Mouse (Mus musculus): ENCODE measurements around the gene Rab8b.
"Not testable (repeated sequence)": the region's sequence is repeated elsewhere in the genome, so short reads cannot be mapped to it uniquely, and the experiment has no call there.

Rab8b gene

DNA sequence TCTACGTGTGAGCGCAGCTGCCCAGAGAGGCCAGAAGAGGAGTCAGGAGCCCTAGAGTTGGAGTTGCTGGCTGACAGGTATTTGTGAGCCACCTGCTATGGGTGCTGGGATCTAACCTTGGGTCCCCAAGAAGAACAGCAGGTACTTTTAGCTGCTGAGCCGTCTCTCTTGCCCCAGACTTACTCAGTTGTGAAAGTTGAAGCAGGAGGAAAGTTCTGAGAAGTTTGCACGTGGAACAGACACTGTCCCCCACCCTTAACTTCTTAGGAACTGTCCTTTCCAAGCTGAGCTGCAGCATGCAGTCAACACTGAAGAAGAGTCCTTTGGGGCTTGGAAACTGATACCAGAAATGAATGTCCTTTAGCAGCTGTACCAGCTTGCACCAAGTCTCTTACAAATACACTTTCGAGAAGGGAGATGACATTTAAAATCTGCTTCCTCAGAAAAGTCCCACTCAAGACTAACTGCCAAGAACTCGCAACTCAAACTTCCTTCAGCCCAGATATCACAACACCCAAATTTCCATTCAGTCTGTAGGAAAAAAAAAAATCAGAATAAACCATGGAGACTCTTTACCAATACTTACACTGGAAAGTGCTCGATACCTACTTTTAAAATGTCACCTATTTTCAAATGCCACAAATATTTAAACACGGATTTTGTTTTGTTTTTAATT, 2.1 kb downstream of the Rab8b start:
- DNase-seq, result no peak

DNA sequence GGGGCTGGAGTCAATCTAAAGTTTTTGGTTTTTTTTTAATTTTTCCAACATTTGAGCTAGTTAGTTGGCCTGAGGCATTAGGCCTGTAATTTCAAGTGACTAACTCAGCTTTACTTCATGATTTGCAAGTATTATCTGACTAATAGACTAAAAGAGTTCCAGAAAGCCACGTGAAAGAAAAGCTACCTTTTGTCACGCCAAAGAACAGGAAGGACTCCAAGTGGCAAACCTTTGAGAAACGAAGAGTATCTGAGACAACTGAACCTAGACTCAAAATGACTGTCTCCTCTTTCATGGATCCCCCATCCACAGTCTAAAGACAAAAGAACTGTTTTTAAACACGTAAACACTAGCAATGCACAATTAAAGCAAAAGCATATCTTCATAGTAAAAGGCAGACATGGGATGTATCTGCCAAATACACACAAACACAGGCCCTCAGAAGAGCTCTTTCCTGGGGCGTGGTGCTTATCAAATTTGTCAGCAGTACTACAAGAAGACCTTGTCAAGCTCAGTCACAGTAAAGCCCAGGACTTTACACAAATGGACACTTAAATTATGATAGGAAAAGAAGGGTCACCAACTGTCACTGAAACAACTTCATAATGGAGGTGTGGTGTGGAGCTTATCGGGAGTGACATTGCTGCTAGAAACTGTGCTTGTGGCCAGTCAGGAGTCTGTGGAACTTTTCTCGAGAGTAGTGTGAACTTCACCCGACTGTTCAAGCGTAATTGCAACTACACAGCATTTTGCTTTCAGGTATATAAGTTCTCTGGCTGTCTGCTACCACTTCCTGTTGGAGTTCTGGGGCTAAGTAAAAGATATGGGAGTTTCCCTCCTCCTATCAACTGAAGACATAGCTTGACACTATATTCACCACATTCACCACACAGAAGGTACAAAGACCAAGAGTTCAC, 3.4 kb downstream of the Rab8b start:
- no peak for DNase-seq

DNA sequence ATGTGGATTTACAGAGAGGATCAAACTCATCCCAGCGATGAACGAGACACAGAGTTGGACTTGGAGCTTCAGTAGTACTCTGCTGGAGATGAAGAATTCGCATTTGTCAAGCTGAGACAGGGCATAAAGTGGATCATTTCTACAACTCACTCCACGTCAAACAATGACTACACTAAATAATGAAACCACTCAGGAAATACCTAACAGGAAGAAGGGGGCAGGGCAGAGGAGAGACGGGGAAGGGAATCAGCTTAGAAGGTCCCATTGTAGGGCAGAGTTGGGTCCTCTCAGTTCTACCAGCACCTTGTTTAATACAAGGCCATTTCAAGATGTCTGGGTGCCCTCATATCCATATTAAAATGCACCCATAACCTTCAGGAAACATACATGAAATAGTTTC, 4.1 kb downstream of the Rab8b start:
- DNase-seq, result no peak

DNA sequence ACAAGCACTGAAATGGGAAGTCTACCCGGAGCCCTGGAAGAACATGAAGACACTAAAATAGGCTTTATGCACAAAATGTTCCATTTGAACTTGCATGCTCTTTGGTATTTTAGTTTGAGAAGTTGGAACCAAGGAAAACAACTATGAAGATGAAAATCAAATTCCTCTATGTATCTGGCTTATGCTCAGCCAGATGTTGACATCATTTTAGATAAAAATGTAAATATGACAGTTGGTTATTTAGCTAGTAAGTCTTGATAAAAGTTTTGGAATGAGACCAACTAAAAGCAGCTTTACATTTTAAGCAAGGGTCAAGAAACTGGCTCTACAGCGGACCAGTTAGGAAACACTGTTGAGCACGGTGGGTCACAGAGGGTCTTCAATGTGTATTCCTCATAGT, 4.9 kb downstream of the Rab8b start:
- no peak for DNase-seq

DNA sequence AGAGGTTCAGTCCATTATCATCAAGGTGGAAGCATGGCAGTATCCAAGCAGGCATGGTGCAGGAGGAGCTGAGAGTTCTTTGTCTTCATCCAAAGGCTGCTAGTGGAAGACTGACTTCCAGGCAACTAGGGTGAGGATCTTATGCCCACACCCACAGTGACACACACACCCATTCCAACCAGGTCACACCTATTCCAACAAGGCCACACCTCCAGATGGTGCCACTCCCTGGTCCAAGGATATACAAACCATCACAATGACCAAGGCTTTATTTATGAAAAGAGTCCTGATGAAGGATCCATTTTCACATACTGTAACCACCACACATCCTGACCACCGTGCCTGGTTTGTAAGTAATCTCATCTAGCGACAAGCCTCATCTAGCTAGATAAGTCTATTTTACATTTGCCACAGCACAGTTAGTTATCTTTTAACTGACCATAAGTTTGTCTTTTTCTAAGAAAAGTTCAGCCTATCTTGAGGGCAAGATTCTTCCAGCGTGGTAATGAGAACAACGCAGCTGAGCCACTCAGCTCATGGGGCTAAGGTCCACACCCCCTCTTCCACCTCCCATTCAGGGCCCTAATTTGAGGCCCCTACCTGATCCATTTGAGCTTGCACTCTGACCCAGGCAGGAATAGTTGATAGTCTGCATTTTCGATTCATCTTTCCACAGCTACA, 6.1 kb downstream of the Rab8b start:
- not testable (repeated sequence) for DNase-seq

DNA sequence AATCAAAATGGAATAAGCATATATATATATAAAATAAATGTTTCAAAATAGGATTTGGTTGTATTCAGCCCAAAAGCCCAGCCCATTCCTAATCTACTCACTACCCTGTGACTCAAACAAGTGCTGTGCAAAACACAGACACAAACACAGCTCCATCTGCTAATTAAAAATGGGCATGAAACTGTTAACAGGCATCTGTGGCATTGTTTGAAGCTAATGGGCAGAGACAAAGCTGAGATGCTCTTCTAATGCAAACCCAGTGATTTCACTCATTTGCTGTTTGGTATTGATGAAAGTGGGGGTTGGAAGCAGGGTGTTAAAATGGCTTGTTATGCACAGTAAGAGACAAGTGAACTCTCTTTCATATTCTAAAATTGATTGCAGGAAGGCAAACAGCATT, 7.2 kb downstream of the Rab8b start:
- DNase-seq, result no peak

DNA sequence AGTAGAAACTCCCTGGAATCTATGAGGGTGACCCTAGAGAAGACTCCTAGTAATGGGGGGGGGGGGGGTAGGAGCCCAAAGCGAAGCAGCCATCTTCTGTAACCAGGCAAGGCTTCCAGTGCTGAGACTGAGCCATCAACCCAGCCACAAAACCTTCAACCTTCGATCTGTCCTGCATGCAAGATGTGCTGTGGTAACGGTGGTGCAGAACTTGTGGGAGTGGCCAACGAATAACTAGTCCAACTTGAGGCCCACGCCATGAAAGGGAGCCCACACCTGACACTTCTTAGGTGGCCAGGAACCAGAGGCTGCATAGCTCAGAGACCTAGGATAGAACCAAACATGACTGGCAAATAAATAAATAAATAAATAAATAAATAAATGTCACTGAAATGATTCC, 8.8 kb downstream of the Rab8b start:
- DNase-seq, result no peak

DNA sequence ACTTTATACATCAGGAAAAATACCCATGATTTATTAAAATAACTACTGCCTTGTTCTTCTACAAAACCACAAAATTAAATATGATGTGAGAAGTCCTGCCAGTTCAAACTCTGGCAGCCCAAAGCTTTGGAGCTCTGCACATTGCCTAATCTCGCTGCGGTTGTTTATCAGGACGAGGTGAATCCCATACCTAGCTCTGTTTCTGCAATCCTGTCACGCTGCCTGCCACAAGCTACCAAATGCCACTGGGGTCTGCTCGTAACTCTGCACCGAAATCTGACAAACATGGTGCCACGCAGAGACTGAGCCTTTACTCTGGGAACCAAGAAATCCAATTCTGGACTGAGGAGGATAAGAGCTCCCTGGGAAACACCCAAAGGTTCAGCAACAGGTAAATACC, 9.6 kb downstream of the Rab8b start:
- DNase-seq, result no peak

DNA sequence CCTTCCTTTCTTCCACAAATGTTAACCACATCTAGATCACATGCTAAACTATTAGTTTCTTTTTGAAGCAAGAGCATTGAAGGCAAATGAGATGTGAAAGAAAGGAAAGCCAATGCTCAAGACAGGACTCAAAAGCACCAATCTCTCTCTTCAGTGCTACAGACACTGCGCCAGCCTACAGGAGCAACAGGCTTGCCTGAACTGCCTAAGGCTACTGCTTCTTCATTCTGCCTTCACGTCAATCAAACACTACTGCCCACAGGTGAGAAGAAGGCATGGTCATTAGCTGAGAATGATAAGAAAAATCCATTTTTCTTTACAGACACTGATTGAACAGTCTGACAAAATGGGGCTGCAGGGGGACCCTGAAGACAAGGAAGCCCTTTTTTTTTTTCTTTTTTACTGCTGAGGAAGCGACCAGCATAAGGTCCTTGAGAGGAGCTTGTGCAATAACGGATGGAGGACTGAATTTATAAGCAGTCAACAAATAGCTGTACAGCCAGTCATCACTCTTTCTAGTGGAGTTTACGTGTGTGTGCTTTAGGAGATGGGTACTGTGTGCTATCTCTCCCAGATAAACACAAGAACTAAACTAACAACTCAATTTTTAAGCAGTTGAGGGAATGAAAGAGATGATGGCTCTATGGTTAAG, 11.6 kb downstream of the Rab8b start:
- no peak for DNase-seq

DNA sequence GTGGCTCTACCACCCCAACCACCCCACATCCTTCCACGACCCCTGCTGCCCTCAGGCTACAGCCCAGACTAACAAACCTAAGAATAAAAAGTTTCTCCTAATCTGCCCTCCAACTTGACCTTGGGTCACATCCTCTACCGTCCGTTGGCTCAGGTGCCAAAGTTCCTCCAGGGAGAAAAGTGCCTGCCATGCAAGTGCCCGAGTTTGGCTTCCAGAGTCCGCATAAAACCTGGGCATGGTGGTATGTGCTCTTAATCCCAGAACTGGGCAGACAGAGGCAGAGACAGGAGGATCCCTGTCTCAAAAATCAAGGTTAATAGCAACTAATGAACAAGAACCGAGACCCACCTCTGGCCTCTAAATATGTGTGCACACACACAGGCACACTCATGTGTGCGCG, 12.4 kb downstream of the Rab8b start:
- no peak for DNase-seq

DNA sequence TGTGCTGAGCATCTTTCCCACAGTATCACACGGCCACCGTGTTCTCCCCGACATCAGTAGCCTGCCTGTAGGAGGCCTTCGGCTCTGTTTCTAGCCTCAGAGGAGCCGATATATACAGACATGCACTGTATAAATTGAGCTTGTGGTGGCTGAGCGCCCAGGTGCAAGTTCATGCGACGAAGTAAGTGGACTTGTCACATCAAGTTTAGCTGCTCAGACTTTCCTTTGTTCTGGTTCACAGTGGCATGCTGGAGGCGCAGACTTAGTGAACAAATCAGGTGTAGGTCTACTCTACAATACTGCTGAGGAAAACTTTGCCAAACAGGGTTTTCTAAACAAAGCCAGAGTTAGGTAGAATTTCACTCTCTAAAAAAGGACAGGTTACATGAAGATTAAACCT, 13.5 kb downstream of the Rab8b start:
- no peak for DNase-seq

DNA sequence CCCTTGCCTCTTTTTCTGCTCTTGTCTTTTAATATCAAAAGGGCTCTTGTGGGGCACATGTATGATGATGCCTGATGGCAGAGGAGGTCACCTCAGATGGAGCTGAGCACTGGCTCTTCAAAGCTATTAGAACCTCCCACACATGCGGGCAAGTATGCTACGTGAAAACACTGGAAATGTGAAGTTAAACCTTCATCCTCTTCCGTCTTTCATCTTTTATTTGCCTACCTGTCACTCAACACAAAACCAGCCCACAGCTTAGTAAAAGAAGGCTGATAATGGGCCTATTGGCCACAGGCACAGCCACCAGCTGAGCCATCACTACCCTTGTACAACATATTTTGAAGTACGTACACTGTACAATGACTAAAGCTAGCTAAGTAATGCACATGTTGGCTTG, 20.0 kb downstream of the Rab8b start:
- DNase-seq, result no peak

DNA sequence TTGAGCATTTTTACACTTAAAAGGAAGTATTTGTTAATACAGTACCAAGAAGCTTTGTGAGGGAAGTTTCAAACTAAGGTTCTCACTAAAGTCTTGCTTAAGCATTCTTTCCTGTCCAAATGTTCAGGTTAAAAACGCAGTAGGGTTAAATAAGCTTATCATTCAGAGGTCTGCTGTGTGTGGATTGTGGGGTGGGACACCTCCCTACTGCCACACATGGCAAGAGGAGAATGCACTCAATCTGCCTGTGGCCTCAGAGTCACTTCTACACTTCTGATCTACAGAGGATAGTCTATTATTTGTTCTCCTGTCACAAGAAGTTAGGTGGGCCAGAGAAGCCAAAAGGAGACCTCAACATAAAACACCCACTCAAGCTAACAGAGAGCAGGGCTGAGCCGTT, 20.4 kb downstream of the Rab8b start:
- no peak for DNase-seq

DNA sequence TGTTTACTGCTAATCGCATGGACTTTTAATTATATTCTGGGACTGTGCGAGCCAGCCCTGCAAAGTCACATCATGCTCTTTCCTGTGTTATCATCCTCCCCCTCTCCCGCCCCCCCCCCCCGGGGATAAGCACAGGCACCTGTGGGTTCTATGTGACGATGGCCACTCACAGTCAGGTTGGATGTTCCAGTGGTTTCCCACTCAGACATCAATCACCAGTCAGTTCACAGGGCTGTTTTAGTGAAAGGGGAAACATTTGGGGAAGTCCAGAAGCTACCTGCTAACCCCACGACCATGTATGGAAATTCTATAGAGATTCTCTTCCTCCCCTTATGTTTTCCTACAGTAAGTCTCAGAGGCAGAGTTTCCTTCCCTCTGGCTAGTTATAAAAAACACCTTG, 21.6 kb downstream of the Rab8b start:
- DNase-seq, result no peak

DNA sequence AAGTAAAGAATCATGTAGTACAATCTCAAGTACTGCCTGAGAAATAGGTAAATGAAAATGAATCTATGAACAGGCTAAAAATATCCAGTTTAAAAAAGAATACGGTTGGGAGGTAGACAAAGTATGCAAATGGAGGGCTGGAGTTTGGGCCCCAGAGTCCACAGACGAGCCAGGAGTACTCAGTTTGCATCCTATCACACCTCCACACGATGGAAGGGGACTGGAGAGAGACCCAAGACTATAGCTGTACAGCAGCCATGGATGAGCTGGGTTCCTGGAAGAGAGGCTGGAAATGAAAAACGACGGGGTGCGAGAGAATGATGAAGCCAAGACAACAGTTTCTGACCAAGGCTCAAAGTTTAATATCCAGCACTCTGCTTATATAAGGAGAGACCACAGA, 22.5 kb downstream of the Rab8b start:
- DNase-seq, result no peak

DNA sequence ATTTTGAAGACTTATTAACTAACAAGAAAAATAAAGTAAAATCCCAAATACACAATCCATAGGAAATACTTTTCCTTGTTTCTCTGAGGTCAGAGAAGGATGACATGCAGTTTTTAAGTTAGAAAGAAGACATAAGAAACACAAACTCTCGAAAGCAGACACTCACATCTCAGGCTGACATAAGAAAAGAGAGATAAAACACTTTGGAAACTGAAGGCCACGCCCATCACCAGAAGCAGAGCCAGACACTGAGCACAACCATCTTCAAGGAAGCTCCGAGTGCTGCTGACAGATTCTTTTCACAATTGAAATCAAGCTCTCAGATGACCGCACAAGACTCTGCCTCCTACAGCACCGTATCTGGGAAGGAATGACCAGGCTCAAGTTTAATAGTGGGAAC, 23.5 kb downstream of the Rab8b start:
- no peak for DNase-seq

DNA sequence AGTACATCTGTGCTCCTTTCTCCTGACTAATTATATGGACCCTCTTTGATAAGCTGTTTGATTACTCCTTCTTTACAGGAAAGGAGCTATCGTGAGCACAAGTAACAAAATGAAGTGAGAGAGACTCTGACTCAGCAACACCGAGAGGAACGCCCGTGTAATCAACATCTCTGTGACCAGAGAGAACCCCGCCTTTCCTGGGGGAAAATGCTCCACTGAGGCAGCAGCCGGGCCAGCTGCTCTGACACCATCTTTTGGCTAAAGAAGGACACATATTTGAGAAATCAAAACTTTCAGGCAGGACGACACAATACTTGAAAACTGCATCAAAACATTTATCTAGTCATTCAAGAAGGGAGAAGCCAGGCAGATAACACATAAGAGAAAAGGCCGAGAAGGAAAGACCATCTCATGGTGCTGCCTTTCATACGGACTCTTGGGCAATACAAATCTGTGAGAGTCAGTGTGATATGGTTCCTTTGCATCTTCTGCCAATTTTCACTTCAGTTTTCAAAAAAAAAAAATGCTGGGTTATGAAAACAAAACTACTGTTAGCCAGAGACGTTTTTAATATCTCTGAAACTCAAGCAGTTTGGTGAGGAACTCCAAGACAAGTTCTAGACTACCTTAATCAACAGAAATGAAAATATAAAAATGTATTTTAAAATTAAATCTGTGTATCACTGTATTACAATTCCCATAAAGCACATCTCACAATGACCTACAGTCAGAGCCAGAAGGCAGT, 24.3 kb downstream of the Rab8b start:
- no peak for DNase-seq

DNA sequence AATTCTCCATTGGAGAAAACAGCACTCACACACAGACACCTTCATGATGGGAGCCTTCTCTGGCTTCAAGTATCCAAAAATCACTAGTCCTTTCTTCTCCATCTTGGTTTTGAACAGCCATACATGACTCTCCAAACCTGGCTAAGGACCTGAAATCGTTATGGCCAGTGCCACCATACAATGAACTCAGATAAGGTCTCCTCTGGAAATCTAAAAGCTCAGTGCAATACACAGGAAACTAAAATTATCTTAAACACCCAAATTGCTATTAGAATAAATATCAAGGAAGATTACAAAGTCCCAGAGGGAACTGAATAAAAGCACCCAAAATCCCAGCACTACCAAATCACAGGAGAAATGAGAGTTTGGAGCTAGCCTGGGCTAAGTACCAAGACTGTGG, 25.1 kb downstream of the Rab8b start:
- no peak for DNase-seq

DNA sequence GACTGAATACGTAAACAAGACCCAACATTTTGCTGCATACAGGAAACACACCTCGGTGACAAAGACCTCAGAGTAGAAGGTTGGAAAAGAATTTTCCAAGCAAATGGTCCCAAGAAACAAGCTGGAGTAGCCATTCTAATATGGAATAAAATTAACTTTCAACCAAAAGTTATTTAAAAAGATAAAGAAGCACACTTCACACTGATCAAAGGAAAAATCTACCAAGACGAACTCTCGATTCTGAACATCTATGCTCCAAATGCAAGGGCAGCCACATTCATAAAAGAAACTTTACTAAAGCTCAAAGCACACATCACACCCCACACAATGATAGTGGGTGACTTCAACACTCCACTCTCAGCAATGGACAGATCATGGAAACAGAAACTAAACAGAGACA, 27.0 kb downstream of the Rab8b start:
- DNase-seq, result not testable (repeated sequence)

DNA sequence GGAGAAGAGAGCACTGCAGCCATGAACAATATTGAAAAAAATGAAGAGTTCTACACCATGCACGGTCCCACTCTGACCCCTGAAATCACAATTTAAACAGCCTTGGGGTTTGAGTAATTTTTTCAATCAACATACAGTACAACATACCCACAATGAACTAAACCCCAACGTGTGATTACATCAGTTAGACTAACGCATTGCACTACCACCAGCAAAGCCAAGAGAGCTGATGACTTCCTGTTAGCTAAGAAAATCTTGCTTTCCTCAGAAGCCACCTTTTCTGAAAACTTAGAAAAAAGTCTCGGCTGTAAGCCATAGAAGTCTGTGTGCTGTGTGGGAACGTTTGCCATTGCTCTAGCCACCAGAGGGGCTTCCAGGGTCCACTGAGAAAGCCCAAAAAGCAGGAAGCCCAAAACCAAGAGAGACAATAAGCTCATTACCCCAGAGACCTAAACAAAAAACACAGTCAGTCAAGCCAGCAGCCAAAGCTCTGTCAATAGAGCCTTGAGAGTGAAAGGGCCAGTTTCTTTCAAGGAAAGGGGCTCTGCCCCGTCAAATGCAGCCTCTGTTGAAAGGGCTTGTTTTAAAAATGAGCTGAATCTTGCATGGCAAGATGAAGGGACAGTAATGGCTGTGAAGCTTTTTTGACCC, 31.4 kb downstream of the Rab8b start:
- no peak for DNase-seq

DNA sequence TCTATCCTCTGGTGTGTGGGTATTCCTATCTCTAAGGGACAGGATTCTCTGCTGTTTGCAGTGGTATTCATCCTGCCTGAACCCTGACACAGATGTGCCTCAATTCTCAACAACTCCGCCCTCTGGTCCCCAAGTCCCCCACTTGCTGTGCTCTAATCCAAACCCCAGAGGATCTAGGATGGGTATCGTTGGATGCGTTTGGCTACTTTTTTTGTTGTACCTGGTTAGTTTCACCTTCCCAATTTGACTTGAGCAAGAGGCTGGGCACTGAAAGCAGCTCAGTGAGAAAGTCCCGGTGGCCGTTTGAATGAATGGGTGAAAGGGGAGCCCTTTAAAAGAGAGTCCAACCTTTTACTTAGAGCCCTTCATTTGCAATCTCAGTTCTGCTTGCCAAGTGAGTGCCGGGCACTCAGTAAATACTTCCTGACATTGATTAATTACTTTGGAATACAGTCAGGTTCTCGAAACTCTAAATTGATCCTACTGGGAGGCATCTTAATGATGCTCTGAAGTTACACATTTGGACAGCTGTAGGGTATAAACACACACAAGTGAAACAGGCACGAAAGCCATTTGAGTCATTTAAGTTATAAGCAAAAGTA, 32.1 kb downstream of the Rab8b start:
- DNase-seq, result no peak

DNA sequence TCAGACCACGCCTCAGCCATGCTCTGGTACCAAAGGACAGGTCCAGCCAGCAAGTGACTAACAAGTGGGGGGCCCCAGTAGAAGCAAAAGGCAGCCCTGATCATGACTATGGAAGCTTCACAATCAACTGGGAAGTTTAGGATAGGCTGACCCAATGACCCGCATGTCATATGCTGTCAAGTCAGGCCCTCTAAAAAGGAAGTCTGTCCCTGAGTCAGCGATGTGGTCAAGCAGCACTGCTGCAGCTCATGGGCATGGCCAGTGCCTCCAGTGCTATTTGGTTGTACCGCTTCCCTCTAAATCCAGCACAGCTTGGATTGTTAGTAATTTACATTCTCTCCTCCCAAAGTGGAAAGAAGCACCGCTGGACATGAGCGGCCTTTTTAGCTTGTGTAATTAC, 32.7 kb downstream of the Rab8b start:
- no peak for DNase-seq
